Mouse (Mus musculus) midbrain, embryonic 13.5 days (tissue): ENCODE results near the gene Rack1. TPM values are rescaled to one million over a fixed set of nuclear protein-coding genes. Genes with fewer than 3 reads are reported as not detected.

Experiments used
- ATAC-seq: fragments of 200-750 bp; cut with Nextera tagmentation; 2 replicates; pipeline ENCODE4 v1.8.0; 2017; ENCODE audit warnings: mild to moderate bottlenecking, moderate TSS enrichment, moderate library complexity
- H3K27ac ChIP-seq: fragments of 300-500 bp; sonication (generic); 2 replicates; pipeline ENCODE4 v1.5.1; 2015; ENCODE audit warnings: inconsistent platforms, mild to moderate bottlenecking, moderate library complexity
- H3K27me3 ChIP-seq: fragments of 300-500 bp; sonication (generic); 2 replicates; pipeline ENCODE4 v1.6.1; 2015; ENCODE audit warnings: mild to moderate bottlenecking, inconsistent platforms
- H3K36me3 ChIP-seq: fragments of 300-500 bp; sonication (generic); 2 replicates; pipeline ENCODE4 v1.6.1; 2015; ENCODE audit warnings: mild to moderate bottlenecking, inconsistent platforms
- H3K4me1 ChIP-seq: fragments of 300-500 bp; sonication (generic); replicated peaks from 2 replicates; pipeline ENCODE4 v1.6.1; 2015; ENCODE audit warnings: inconsistent platforms
- H3K4me2 ChIP-seq: fragments of 300-500 bp; sonication (generic); replicated peaks from 2 replicates; pipeline ENCODE4 v1.6.1; 2015; ENCODE audit warnings: moderate library complexity, mild to moderate bottlenecking, inconsistent platforms
- H3K4me3 ChIP-seq: fragments of 300-500 bp; sonication (generic); replicated peaks from 2 replicates; pipeline ENCODE4 v1.5.1; 2015; ENCODE audit warnings: mild to moderate bottlenecking, inconsistent platforms
- H3K9ac ChIP-seq: fragments of 300-500 bp; sonication (generic); replicated peaks from 2 replicates; pipeline ENCODE4 v1.6.1; 2015; ENCODE audit warnings: mild to moderate bottlenecking, inconsistent platforms
- H3K9me3 ChIP-seq: fragments of 300-500 bp; sonication (generic); 2 replicates; pipeline ENCODE4 v1.6.1; 2016; ENCODE audit warnings: mild to moderate bottlenecking, inconsistent platforms
- WGBS: fragments of 180-500 bp; shearing (Covaris S2); methylation state at CpG from one replicate; pipeline ENCODE4 v1.1.7; 2015; 5-methylcytosine and 5-hydroxymethylcytosine counted together
- polyA plus RNA-seq: library from polyadenylated mRNA; unstranded; fragments of >200 nt; fragmentation: Nextera tagmentation; extraction: Ambion mirVana; gene quantifications from 2 replicates; pipeline ENCODE4 v1.2.1, GENCODE M21; 2015

The Rack1 gene
- polyA plus RNA-seq, 1 experiment from 2014 or later, result 472 TPM

DNA sequence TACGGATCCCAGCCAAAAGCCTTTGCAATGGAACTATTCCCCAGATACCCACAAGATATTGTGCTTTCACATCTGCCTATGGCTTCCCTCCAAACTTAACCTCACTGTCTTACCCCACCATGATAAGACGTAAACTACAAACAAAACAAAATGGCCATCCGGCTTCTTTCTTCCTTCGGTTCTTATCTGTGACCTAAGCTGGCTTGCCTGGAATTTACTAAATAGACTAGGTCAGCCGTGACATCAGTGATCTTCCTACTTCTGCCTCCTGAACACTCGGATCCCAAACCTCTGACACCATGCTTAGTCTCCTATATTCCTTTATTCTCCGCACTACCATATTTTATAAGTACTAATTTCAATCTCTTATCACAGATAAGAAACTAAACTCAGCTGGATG is 1.8 kb upstream of the Rack1 start:
- no peak overlapping the region for H3K27ac ChIP-seq
- H3K27me3 ChIP-seq, result no peaks in the 10 kb centered on the region
- peaks cover 44% of the 10 kb centered on the region for H3K4me1 ChIP-seq
- WGBS, result 73% methylated on average over 7 of the region's 7 CpGs
- H3K4me3 ChIP-seq, result 0 out of 2 replicates have a peak overlapping the region, but pooled peaks have one; percentile 94
- peak overlapping the region; percentile 97 for H3K4me2 ChIP-seq
- peaks cover 19% of the 10 kb centered on the region for H3K36me3 ChIP-seq
- 0 out of 2 replicates have a peak overlapping the region, but pooled peaks have one; percentile 34 for H3K9ac ChIP-seq
- ATAC-seq, result no peak
- no peaks in the 10 kb centered on the region for H3K9me3 ChIP-seq

DNA sequence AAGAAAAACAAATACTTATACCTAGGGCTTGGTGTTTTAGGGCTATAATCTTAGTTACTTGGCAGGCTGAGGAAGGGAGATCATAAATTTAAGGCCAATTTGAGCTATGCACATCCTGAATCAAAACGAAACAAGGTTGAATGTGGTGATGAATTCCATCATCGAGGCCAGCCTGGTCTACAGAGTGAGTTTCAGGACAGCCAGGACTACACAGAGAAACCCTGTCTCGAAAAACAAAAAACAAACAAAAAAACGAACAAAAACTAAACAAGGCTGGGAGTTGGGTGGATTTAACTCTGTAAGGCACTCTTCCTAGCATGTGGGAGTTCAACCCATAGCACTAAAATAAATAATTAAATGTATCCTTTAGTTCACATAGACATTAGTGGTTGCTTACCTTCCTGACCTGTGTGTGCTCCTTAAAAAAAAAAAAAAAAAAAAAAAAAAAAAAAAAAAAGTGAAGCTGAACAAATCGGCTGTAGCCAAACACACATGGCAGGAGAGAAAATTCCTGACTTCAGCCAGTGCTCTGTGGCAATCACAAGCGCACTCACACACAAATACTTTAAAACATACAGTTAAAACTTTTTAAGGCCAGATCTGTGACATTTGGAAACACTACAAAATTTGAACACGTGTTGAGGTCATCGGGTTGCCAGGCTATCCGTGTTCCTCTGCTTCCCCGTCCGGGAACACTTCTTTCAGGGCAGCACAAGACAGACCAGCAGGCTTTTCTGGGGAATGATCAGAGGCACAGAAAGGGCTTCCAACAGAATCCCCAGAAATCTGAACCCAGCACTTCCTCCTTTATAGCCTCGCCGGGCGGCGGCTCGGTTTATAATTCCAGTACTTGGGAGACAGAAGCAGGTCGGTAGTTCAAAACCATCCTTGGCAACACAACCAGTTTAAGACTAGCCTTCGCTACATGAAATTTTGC is 880 bp upstream of the Rack1 start:
- Histone ChIP-seq H3K4me2 (peak overlapping the region; percentile 97), H3K9me3 (no peaks in the 10 kb centered on the region), H3K4me1 (peaks cover 45% of the 10 kb centered on the region), H3K4me3 (peak overlapping the region; percentile 94), H3K27ac (peak overlapping the region; percentile 96), H3K36me3 (peaks cover 28% of the 10 kb centered on the region), H3K9ac (peak overlapping the region; percentile 94), H3K27me3 (no peaks in the 10 kb centered on the region)
- WGBS, result 11% methylated on average over 18 of the region's 18 CpGs
- no peak; the same call in none of the 2 replicates for ATAC-seq

DNA sequence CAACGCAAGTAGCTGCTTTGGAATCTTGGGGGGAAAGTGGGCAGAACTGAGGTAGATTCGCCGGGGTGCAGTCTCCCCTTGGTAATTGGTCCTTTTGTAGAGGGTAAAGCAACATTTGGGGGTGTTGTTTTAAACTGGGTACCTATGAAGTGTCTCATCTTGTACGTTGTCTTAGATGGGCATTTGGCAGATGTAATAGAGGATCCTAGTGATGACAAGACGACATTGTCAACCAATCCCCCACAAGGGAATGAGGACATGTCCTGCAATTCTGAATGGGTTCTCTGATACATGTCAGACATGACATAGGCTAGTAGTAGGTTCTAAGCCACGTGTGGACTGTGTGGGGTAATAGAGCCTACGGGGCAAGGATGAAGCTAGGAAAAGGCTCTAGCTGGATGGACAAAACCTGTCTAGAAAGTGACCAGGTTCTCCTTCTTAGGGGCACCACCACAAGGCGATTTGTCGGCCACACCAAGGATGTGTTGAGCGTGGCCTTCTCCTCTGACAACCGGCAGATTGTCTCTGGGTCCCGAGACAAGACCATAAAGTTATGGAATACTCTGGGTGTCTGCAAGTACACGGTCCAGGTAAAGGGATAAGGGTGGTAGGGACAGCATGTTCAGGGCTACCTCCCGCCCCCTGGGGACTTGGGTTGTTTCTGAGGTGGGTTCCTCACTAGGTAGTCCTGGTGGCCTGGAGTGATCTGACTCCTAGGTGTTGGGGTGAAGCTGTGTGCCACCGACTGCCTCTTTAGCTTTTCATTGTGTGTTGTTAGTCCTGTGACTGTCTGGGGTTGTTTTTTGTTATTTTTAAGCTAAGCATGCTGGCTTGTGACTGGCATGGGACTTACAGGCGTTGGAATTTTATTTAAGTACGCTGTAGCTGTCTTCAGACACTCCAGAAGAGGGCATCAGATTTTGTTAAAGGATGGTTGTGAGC is 2.0 kb downstream of the Rack1 start:
- Histone ChIP-seq H3K27me3 (no peaks in the 10 kb centered on the region), H3K36me3 (peaks cover 57% of the 10 kb centered on the region), H3K9me3 (no peaks in the 10 kb centered on the region), H3K27ac (no peak overlapping the region), H3K4me1 (peaks cover 45% of the 10 kb centered on the region), H3K9ac (peak overlapping the region; percentile 94), H3K4me3 (peak overlapping the region; percentile 94), H3K4me2 (peak overlapping the region; percentile 97)
- no peak for ATAC-seq
- 80% methylated on average over 17 of the region's 17 CpGs for WGBS

DNA sequence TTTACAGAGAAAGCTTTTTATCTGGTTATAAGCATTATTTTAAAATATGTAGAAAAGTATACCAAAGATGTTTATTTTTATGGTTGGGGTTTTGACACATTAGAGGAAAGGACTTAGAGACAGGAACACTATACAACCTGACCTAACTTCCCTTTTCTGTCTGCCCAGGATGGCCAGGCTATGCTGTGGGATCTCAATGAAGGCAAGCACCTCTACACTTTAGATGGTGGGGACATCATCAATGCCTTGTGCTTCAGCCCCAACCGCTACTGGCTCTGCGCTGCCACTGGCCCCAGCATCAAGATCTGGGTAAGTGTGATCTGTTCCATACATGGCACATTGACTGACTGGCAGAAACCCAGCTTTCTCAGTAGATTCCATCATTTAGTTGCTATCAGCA is 3.9 kb downstream of the Rack1 start:
- Histone ChIP-seq H3K9ac (no peak overlapping the region), H3K4me1 (peaks cover 30% of the 10 kb centered on the region), H3K27me3 (no peaks in the 10 kb centered on the region), H3K9me3 (no peaks in the 10 kb centered on the region), H3K4me3 (no peak overlapping the region), H3K4me2 (no peak overlapping the region), H3K36me3 (peaks cover 75% of the 10 kb centered on the region), H3K27ac (no peak overlapping the region)
- ATAC-seq, result no peak
- 98% methylated on average over 2 of the region's 2 CpGs for WGBS

DNA sequence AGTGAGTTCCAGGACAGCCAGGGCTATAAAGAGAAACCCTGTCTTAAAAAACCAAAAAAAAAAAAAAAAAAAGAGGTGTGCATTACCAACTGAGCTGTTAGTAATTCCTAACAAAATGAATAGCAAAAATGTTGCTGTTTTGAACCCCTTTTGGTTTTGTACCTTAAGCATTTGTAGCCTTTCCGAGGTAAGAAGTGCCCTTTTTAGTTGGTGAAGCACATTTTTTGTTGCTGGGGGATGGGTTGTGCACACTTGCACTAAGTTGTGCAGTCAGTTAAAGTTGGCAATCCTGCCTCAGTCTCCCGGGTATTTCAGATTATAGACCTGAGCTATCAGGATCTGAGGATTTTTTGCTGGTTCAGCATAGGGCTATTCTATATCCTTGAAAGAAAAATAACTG is 4.8 kb downstream of the Rack1 start:
- no peak for ATAC-seq
- no peak overlapping the region for H3K4me2 ChIP-seq
- H3K36me3 ChIP-seq, result peaks cover 84% of the 10 kb centered on the region
- H3K4me1 ChIP-seq, result peaks cover 24% of the 10 kb centered on the region
- no peak overlapping the region for H3K9ac ChIP-seq
- no peaks in the 10 kb centered on the region for H3K27me3 ChIP-seq
- no peak overlapping the region for H3K27ac ChIP-seq
- H3K9me3 ChIP-seq, result no peaks in the 10 kb centered on the region
- no peak overlapping the region for H3K4me3 ChIP-seq
- WGBS, result 86% methylated on average over 2 of the region's 2 CpGs

DNA sequence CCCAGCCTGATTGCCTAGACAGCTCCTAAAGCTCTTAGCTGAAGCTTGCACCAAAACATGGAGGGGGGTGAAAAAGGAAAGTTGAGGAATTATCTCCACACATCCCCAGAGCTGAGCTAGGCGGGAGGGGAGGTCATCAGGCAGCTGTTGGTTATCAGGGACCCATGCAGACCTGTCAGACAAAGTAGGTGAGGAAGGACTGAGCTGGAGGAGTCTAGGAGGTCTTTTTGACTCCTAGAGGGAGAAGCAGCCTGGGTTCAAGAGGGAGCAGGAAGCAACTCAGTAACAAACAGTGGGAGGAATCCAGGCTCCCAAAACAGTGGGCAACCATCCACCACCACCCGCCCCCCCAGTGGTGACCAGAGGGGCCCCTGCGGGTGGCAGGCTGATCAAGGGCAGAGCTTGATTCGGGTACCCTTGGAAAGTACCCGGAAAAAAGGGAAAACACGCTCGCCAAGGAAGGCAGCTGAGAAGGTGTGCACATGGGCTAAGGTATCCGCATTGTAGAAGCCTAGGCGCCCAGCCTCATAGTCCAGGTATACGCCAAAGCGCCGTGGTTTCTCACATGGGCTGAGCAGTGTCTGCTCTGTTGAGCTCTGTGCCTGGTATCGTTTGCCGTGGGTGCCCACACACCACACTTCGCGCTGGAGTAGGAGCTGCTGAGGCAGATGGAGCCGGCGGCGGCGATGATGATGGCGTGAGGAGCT is 6.9 kb downstream of the Rack1 start:
- 63% methylated on average over 21 of the region's 21 CpGs for WGBS
- ATAC-seq, result peak; percentile 41
- Histone ChIP-seq H3K4me3 (no peak overlapping the region), H3K36me3 (peaks cover 99% of the 10 kb centered on the region), H3K27ac (no peak overlapping the region), H3K4me2 (no peak overlapping the region), H3K27me3 (no peaks in the 10 kb centered on the region), H3K9me3 (no peaks in the 10 kb centered on the region), H3K4me1 (peaks cover 13% of the 10 kb centered on the region), H3K9ac (no peak overlapping the region)

DNA sequence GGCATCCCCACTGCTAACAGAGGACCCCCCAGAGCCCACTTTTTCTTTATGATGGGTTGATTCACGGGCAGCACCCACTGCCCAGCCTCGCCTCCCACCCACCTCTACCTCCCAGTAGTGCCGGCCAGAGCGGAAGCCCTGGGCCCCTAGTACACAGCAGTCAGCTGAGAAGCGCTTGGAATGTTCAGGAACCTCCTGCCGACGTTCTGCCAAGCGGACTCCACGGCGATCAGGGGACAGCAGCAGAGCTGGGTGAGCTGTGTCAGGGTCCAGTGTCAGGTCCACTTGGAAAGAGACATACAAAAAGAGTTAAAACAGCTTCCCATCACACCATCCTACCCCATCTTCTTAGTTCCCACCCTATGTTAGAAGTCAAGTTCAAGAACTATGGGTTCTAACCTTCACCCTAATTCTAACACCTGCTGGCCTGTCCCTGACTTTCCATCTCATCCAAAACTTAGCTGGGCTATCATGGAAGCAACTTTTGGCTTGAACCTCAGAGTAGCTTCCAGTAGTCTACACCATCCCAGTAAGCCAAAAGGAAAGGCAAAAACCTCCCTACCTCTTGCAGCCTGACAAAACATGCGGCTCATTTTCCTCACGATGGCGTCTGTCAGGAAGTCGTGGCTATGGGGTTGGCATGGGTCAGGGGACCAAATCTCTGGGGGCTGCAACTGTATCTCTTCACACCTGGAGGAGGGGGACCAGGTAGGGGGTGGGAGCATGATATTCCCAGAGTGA is 7.6 kb downstream of the Rack1 start:
- Histone ChIP-seq H3K4me3 (no peak overlapping the region), H3K9me3 (no peaks in the 10 kb centered on the region), H3K27me3 (no peaks in the 10 kb centered on the region), H3K36me3 (peaks cover 99% of the 10 kb centered on the region), H3K9ac (no peak overlapping the region), H3K4me2 (no peak overlapping the region), H3K4me1 (peaks cover 6% of the 10 kb centered on the region; the same call in 1 of the 2 replicates), H3K27ac (no peak overlapping the region)
- ATAC-seq, result peak; percentile 38
- WGBS, result 74% methylated on average over 14 of the region's 14 CpGs

DNA sequence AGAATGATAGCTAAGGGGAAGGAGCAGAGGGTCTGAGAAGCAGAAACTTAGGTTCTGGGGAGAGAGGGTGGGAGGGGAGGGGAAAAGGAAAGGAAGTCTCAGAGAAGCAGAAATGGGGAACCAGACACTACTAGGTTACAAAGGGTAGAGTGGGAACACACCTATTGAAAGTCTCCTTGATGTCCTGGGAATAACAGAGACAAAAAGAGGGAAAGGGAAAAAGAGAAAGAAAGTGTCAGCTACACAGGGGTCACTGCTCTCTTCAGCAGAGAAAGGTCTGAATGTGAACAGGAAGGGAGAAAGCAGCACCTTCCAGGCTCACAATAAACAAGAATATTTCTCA is 8.1 kb downstream of the Rack1 start:
- Histone ChIP-seq H3K27me3 (no peaks in the 10 kb centered on the region), H3K4me1 (0 out of 2 replicates have a peak, but pooled peaks cover 2% of the 10 kb centered on the region), H3K4me3 (no peak overlapping the region), H3K27ac (no peak overlapping the region), H3K4me2 (no peak overlapping the region), H3K36me3 (peaks cover 99% of the 10 kb centered on the region), H3K9ac (no peak overlapping the region), H3K9me3 (no peaks in the 10 kb centered on the region)
- ATAC-seq, result no peak

DNA sequence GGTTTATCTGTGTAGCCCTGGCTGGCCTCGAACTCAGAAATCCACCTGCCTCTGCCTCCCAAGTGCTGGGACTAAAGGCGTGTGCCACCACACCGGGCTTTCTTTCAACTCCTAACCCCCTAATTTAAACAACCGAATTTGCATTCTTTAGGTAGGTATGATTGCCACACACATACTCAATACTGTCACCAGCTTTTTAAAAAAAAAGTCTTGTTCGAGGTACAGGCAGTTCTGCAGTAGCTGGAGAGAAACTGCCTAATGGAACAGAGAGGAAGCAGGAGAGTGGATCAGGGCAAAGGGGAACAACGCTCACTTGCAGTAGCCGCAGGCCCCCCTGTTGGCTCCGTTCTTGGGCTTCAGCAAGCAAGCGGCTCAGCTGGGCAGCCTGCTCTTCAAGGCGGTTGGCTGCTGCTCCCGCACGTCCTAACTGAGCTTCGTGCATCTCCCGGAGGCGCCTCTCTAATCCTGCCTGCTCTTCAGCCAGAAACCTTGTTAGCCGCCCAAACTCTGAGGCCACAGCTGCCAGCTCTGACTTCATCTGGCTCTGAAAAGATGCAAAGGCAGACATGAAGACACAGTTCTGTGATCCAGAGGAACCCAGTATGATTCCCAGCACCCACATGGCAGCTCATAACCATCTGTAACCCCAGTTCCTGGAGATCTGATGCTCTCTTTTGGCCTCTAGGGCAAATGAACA is 8.8 kb downstream of the Rack1 start:
- 0 out of 2 replicates have a peak overlapping the region, but pooled peaks have one; percentile 21 for H3K27ac ChIP-seq
- ATAC-seq, result no peak
- peaks cover 94% of the 10 kb centered on the region for H3K36me3 ChIP-seq
- H3K27me3 ChIP-seq, result no peaks in the 10 kb centered on the region
- no peak overlapping the region for H3K9ac ChIP-seq
- no peak overlapping the region for H3K4me3 ChIP-seq
- peaks cover 5% of the 10 kb centered on the region for H3K4me1 ChIP-seq
- 67% methylated on average over 16 of the region's 16 CpGs for WGBS
- H3K9me3 ChIP-seq, result no peaks in the 10 kb centered on the region
- H3K4me2 ChIP-seq, result no peak overlapping the region

DNA sequence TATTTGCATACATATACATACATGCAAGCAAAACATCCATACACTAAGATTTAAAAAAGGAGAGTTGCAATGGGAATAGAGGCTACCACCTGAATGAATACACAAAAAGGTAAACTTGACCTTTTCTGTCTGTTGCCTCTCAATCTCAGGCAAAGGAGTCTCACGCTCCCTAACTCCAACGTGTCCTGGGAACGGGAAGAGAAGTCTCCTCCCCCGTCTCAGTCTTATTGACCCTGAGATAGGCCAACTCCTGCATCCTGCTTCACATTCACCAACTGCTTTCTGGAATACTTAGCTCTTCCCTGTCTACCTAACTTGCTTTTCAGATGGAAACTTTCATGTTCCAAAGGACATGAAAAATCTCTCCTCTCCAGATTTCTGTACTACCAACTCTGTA is 9.3 kb downstream of the Rack1 start:
- 75% methylated on average over 4 of the region's 4 CpGs for WGBS
- H3K4me3 ChIP-seq, result no peak overlapping the region
- no peaks in the 10 kb centered on the region for H3K9me3 ChIP-seq
- H3K27ac ChIP-seq, result no peak overlapping the region
- no peak overlapping the region for H3K9ac ChIP-seq
- ATAC-seq, result no peak
- peaks cover 9% of the 10 kb centered on the region for H3K4me1 ChIP-seq
- peaks cover 88% of the 10 kb centered on the region for H3K36me3 ChIP-seq
- H3K27me3 ChIP-seq, result no peaks in the 10 kb centered on the region
- no peak overlapping the region for H3K4me2 ChIP-seq

DNA sequence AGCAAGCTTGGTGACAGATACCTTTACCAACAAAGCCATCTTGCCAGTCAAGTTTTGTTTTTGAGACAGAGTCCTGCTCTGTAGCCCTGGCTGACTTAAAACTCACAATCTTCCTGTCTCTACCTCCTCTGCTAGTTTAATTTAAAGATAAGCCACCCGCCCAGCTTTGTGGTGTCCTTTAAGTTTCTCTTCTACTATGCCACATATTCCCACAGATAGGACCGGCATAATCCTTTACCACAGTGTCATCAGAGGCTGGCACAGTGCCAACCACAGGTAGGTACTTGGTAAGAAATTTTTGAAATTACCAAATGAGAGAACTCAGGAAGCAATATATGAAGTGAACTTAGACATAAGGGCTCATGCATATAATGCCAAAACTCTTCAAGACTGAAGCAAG is 10.0 kb downstream of the Rack1 start:
- no peak for ATAC-seq
- Histone ChIP-seq H3K4me1 (peaks cover 16% of the 10 kb centered on the region), H3K4me3 (no peak overlapping the region), H3K9me3 (no peaks in the 10 kb centered on the region), H3K4me2 (no peak overlapping the region), H3K9ac (no peak overlapping the region), H3K36me3 (peaks cover 81% of the 10 kb centered on the region), H3K27ac (no peak overlapping the region), H3K27me3 (no peaks in the 10 kb centered on the region)
- WGBS, result 89% methylated on average over 2 of the region's 2 CpGs
